Mouse (Mus musculus): ENCODE data around the gene Fzr1. TPM values are rescaled to one million over a fixed set of nuclear protein-coding genes. Genes with fewer than 3 reads are reported as not detected.

The Fzr1 gene
- total RNA-seq, 2 experiments from 2014 or later, result 70.1 to 72.0 TPM

DNA sequence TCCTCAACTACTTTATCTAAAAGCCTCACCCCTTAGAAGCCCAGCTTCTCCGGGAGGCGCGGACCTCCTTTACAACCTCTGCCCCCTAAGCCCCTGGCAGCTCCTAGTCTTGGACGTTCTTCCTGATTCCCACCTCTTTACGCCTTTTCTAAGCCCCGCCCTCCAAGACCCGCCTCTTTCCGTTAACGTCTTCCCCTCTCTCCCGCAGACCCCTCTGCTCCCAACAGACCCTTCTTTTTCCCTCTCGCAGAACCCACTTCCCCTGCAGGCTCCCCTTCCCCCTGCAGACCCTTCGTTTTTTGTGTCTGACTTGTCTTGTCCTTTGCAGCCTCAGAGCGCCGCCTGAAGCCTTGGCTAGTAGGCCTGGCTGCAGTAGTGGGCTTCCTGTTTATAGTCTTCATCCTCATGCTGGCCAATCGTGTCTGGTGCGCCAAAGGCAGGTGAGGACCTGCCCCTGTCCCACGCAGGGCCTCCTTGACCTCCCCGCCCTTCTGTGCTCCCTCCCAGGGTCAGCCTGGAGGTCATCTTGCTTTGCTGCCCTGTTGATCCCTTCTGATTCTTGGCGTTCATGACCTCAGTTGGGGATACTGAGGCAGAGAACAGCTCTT lies 15.2 kb upstream of the Fzr1 start:
- no peak for TF ChIP-seq CTCF (conservative IDR thresholded peaks at IDR 0.05)
- Histone ChIP-seq H3K4me3 (peak overlapping the region; percentile 32; the same call in 1 of the 2 replicates), H3K27ac (peak overlapping the region; percentile 51)
- no peak for DNase-seq (ENCODE audit: low spot score in 2 of 2)

DNA sequence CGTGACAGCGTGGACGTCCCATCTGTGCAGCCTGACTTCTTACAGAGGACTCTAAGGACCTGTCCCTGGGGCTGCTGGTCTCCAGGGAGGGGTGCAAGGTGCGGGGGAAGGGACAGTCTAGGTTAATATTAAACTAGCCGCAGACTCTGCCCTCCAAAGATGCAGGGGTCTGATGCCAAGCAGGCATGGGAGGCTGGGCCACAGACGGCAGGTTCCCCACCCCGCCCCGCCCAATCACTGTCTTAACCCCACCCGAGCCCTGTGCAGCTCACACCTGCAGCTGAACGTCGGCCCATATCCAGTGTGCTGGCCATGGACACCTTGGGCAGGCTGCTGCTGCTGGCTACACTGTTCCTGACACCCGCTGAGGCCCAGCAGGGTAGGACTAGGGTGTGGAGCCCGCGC lies 14.5 kb upstream of the Fzr1 start, which contains the start of gene Smim24:
Gene Smim24, plus strand, starts transcription at position 271 of the 405 bp plus-strand sequence.
- peak within 1 kb of the TSS; percentile 32; the same call in 1 of the 2 replicates for H3K4me3 ChIP-seq
- no peak for DNase-seq (ENCODE audit: low spot score in 2 of 2)
- TF ChIP-seq CTCF (conservative IDR thresholded peaks at IDR 0.05), result no peak
- H3K27ac ChIP-seq, result peak within 1 kb of the TSS; percentile 51

DNA sequence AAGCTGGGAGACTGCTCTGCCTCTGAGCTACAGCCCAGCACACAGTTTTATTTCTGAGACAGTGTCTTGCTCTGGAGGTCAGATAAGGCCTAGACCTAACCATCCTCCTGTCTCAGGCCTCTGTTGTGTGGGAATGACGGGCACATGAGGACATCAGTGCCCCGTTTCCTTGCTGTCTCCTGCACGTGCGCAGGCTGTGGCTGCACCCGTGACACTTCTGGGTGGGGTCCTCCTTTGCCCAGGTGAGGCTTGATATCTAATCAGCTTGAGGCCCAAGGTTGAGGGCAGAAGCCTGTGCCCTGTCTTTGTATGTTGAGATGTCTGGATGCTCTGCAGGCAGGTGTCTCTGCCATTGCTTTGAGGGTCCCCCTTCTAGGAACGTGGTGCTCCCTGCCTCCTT lies 14.0 kb upstream of the Fzr1 start:
- TF ChIP-seq CTCF (conservative IDR thresholded peaks at IDR 0.05), result no peak
- DNase-seq (ENCODE audit: low spot score in 2 of 2), result no peak
- H3K4me3 ChIP-seq, result no peak overlapping the region
- no peak overlapping the region for H3K27ac ChIP-seq

DNA sequence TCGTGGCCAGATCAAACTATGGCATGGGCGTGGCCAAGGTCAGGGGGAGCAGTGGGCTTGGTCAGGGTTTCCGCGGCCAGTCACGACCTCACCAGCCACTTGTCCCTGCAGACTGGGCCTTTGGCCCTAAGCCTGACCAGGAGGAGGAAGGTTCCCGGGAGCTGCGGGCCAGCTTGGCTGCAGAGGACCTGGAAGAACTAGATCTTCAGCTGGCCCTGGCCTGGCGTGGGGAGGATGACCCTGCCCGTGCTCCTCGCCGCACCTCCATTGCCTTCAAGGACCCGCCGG lies 12.3 kb upstream of the Fzr1 start:
- no peak for TF ChIP-seq CTCF (conservative IDR thresholded peaks at IDR 0.05)
- no peak for DNase-seq (ENCODE audit: low spot score in 2 of 2)
- no peak overlapping the region for H3K4me3 ChIP-seq
- no peak overlapping the region for H3K27ac ChIP-seq

DNA sequence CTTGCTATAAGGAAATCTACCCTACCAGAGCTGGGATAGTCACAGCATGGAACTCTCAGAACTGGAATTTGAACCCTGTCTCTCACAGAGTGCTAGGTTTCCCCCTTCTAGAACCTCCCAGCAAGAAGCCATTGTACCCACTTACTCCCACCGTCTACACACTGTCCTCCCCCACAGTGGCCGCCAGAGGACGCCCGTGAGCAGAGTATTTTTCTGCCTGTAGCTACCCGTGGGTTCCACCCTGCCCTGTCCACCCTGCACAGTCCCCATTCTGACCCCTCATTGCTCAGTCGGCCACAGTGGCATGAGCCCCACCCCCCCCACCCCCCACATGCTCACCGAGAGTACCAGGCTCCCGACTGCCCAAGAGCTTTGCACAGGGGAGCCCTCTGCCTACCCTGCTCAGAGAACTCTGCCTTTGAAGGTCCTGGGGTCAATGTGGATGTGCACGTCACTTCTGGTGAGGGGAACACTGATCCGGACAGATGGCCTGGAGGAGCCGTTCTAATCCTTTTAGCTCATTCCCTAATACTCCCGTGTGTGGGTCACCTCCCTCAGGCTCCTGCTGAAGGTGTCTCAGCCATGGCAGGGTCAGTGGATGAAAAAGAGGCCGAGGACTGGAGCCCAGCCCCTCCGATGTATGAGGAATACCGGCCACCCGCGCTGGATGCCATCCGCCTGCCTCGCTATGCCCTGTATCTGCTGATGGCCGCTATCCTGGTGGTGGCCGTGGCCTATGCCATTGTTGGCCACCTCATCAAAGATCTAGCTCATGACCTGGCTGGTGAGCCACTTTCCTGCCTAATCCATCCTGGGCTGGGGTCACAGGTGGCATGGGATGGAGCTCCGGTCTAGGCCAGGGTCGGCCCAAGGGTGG lies 11.7 kb upstream of the Fzr1 start:
- Histone ChIP-seq H3K4me3 (no peak overlapping the region), H3K27ac (peak overlapping the region; percentile 10; the same call in 1 of the 2 replicates)
- peak; percentile 57 to 82 for DNase-seq (ENCODE audit: low spot score in 2 of 2)
- peak; percentile 95 for TF ChIP-seq CTCF (conservative IDR thresholded peaks at IDR 0.05)

DNA sequence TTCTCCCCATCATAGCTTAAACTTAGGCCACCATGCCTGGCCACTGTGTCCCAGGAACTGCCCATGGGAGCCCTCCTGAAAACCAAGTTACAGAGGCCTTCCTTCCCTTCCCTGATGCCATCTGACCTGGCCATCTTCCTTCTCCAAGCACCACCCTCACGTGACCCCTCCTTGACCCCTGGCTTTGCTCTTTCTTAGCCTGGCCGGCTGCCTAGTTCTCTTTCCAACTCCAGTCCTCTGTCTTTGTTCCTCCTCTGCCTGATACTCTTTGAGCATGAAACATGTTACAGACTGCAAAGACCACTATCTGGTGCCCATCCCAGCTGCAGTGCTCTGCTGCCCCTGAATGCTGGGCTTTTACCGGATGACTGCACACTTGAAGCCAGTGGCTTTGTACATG lies 11.1 kb upstream of the Fzr1 start:
- no peak overlapping the region; the same call in 1 of the 2 replicates for H3K27ac ChIP-seq
- DNase-seq (ENCODE audit: low spot score in 2 of 2), result no peak
- TF ChIP-seq CTCF (conservative IDR thresholded peaks at IDR 0.05), result no peak

DNA sequence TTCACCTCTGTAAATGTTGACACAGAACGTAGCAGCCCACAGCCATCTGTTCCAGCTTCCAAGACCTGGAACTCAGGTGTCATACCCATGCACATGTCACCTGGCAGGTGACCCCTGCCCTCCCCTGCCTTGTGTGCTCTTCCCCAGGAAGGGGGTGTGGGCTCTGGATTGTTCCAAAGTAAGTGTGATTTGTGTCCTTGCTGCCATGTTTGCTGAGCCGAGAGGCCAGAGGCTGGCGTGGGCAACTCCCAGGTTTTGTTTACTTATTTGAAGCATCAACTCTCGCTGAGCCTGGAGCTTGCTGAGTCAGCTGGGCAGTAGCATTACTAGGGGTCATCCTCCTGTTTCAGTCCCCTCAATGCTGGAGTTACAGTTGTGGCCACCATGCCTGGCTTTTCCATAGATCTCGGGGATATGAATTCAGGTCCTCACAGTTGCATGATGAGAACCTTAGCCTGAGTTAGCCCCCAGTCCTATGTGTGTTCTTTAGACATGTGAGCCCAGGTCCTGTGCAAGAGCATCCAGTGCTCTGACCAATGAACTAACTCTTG lies 10.3 kb upstream of the Fzr1 start, which contains the start of gene Gm48552:
Gene Gm48552, plus strand, starts transcription at position 501 of the 551 bp plus-strand sequence.
- H3K27ac ChIP-seq, result no peak within 1 kb of the TSS; the same call in 1 of the 2 replicates
- DNase-seq (ENCODE audit: low spot score in 2 of 2), result no peak
- no peak within 1 kb of the TSS for H3K4me3 ChIP-seq
- no peak for TF ChIP-seq CTCF (conservative IDR thresholded peaks at IDR 0.05)

More for the DNA sequence above, 11.1 kb upstream of the Fzr1 start:
- H3K4me3 ChIP-seq, result no peak overlapping the region

DNA sequence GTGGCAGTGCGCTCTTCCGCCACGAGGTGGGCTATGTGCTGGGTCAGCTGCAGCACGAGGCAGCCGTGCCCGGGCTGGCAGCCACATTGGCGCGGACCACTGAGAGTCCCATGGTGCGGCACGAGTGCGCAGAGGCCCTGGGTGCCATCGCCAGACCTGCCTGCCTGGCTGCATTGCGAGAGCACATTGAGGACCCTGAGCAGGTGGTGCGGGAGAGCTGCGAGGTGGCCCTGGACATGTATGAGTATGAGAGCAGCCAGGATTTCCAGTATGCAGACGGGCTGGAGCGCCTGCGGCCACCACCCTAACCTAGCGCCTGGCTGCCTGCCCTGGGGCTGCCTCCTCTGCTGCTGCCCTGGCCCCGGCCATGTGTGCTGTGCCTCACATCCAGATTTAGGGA lies 9.4 kb upstream of the Fzr1 start:
- no peak for DNase-seq (ENCODE audit: low spot score in 2 of 2)
- H3K27ac ChIP-seq, result no peak overlapping the region
- H3K4me3 ChIP-seq, result no peak overlapping the region
- no peak for TF ChIP-seq CTCF (conservative IDR thresholded peaks at IDR 0.05)

DNA sequence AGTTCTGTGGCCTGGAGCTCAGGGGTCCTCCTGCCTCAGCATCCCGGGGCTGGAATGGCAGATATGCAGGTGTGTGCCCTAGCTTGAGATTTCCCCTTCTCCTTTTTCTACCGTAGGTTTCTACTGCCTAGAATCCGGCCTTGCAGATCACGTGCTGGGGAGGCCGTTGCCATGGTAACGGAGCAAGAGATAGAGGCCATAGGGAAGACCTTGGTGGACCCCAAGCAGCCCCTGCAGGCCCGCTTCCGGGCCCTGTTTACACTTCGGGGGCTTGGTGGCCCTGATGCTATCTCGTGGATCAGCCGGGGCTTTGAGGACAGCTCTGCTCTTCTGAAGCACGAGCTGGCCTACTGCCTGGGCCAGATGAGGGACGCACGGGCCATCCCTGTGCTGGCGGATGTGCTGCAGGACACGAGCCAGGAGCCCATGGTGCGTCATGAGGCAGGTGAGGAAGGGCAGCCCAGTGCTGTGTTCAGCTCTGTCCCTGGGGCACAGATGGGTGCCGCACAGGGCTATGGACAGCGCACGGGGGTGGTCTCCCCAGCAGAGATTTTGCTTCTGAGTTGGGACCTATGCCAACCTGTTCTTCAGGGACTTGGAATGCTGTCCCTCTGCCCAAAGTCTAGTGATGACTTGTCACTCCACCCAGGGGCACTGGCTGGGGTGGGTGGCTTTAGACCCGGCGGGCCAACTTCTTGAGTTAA lies 7.4 kb upstream of the Fzr1 start:
- Histone ChIP-seq H3K4me3 (peak overlapping the region; percentile 73), H3K27ac (no peak overlapping the region)
- TF ChIP-seq CTCF (conservative IDR thresholded peaks at IDR 0.05), result no peak
- no peak for DNase-seq (ENCODE audit: low spot score in 2 of 2)

DNA sequence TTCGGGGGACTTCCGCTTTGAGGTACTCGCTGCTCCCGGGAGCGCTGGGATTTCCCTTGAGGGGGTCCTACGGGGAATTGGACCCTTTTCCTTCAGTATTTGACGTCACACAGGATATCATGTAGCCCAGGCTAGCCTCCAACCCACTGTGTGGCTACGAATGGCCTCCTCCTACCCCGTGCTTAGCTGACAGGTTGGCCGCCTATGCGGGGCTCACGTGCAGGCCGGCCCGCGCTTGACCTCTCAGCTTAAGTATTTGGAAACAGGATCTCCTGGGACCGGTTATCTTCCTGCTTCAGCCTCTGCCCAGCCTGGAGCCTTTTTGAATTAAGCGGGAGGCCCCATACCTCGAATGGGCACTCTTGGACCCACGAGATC lies 6.3 kb upstream of the Fzr1 start:
- TF ChIP-seq CTCF (conservative IDR thresholded peaks at IDR 0.05), result no peak
- Histone ChIP-seq H3K27ac (peak overlapping the region; percentile 98), H3K4me3 (peak overlapping the region; percentile 73)
- no peak for DNase-seq (ENCODE audit: low spot score in 2 of 2)

DNA sequence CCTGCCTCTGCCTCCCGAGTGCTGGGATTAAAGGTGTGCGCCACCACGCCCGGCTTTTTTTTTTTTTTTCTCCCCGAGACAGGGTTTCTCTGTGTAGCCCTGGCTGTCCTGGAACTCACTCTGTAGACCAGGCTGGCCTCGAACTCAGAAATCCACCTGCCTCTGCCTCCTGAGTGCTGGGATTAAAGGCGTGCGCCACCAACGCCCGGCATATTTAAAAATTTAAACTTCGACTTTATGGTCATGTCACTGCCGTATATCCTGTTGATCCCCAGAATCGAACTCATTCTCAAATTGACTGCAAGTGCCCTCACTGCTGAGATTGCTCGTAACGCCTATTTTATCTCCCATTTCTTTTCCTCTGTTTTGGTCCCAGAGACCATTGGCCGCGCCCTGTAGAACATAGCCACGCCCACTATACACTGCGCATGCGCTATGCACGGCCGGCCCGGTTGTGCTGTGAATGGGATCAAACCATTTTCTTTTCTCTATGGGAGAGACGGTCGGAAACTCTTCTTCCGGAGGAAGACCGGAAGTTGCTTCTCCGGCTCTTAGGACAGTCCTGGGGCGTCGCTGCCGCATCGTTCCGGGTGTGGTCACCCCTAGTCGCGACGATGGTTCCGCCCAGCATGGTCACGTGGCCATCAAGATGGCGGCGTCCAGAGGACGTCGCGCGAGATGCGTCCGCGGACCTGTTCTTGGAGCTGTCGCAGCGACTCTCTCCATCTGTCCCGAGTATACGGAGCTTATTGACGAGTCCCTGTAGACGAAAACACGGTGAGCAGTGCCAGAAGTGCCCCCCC lies 5.7 kb upstream of the Fzr1 start, which contains the start of the genes Dohh and Gm48551:
Gene Dohh, plus strand, starts transcription at position 627 of the 803 bp plus-strand sequence.
Gene Gm48551, plus strand, starts transcription at position 665 of the 803 bp plus-strand sequence.
- peak; percentile 97 to 99 for DNase-seq (ENCODE audit: low spot score in 2 of 2)
- Histone ChIP-seq H3K4me3 (peak within 1 kb of the TSS; percentile 73), H3K27ac (peak within 1 kb of the TSS; percentile 98)
- TF ChIP-seq CTCF (conservative IDR thresholded peaks at IDR 0.05), result peak; percentile 28; the same call in 1 of the 2 replicates

DNA sequence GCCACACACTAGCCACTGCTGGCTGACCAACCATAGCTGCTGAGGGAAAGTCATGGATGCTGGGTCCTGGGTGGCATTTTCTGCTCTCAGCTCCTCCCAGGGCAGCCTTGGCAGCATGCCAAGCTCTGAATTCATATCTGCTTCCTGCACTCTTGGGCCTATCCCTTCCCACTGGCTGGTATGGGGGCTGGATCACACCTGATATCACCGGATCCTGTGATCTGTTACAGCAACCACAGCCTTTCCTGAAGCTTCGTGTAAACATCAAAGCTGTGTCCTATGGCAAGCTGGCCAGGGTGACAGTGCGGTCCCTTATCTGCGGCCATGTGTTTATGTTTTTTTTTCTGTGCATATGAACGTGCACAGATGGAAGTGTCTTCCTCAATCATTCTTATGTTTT lies 3.7 kb upstream of the Fzr1 start:
- no peak for TF ChIP-seq CTCF (conservative IDR thresholded peaks at IDR 0.05)
- DNase-seq (ENCODE audit: low spot score in 2 of 2), result no peak
- no peak overlapping the region for H3K4me3 ChIP-seq

More for the DNA sequence above, 3.7 kb upstream of the Fzr1 start:
- H3K27ac ChIP-seq, result no peak overlapping the region

Data from layer of hippocampus, adult 2 months (tissue).